Mouse (Mus musculus): ENCODE data around the gene Nup205. TPM values are rescaled to one million over a fixed set of nuclear protein-coding genes. Genes with fewer than 3 reads are reported as not detected.
A peak's percentile ranks its signal among the peaks of the same experiment; 100 is the strongest.

The Nup205 gene
- total RNA-seq, 2 experiments from 2014 or later = 14.6 to 20.6 TPM

- DNase-seq = no peak
These were observed 67.9 kb downstream of the Nup205 start for GRCm38 (mm10) chr6:35245086-35245485.

- DNase-seq = no peak
These were observed 74.7 kb downstream of the Nup205 start for GRCm38 (mm10) chr6:35251807-35252476.

DNA sequence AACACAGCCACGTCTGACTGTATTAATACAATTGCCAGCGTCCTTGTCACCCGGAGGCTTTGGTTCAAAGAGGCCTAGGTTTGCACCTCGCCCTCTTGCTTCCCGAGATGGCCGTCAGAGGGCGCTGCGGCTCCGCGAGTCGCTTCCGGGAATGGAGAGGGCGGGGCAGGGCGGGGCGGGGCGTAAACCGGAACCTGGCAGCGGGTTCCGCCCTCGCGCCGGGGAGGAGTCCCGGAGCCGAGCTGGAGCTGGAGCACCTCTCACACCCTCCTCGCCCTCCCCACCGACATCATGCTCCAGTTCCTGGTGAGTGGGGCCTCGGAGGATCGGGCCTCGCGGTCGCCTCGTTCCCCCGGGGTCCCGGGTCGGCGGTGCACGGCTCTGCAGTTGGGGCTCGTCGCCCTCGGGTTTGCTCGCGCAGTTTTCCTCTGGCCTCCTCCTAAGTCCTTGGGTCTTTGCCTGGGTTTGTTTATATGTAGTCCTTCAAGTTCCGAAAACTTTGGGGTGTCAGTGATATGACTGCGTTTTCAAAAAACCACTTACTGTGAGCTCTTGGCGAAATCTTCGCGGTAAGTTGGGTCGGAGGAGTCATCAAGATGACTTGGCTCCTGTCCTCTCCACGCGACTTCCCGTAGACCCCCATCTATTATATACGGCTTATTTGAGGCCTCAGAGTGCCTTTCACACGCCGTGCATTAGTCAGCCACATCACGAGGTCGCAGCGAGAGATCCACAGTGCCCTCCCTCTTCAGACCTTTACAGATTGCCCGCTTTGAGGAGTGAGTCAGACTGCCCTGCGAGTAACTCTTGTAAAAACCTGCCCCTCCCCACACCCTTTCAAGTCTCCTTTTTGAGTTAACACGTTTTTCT, 75.5 kb downstream of the Nup205 start:
- peak; percentile 96 for DNase-seq

GRCm38 (mm10) chr6:35253474-35253873, 76.3 kb downstream of the Nup205 start:
- no peak for DNase-seq

- no peak for DNase-seq
These were observed 77.1 kb downstream of the Nup205 start for GRCm38 (mm10) chr6:35254136-35254904.

DNA sequence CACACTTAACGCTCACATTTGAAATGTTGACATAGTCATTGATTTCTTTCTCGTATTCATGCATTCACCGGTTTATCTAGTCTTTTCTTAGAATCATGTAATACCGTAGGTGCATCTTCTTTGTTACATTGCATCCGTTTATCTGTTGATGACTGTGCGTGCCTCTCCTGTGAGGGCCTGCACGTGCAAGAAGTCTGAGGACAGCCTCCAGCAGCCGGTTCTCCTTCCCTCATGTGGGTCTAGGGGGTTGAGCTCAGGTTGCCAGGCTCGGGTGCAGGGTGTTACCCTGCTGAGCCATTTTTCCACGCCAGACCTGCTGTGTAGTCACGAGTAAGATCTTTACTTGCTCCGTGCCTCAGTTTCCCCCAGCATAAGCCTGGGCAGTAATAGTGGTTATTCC, 77.8 kb downstream of the Nup205 start:
- no peak for DNase-seq

DNA sequence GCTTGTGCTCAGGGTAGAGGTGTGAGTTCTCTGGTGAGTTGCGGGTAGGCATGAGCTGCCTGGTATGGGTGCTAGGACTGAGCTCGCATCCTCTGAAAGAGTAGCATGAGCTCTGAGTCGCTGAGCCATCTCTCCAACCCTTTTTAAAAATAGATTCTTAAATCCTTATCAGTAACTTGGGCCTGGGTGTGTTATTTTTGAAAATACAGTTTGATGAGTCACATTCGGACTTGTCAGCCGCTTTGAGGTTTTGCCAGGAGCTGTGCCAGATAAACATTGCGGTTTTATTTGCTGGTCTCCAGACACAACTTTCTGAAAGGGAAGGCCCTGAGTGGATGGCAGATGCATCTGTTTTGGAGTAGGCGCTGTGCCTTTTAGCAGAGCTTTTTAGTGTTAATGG, 79.5 kb downstream of the Nup205 start:
- DNase-seq = no peak

DNA sequence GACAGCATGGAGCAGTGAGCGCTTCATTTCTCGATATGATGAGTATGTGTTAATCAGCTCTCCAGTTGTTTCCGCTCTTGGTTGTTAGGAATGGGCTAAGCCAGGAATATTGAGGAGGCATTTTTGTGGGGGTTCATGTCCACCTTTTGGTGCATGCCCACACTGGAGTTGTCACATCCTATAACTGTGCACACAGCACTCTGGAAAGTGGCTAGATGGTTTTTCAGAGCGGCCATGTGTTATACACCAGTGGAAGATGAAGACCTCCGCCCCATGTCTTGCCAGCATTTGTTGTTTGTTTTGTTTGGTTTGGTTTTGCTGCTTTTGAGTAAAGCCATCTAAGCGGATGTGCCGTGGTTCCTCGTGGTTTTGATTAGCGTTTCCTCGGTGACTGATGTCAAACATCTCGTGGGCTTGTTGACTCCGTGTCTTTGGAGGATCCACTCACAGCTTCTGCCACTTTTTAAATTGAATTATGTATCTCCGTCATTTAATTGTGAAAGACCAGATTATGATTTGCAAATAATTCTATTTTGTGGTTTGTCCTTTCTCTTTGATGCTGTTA, 80.5 kb downstream of the Nup205 start:
- no peak for DNase-seq

GRCm38 (mm10) chr6:35258922-35259321, 81.7 kb downstream of the Nup205 start:
- DNase-seq = no peak

GRCm38 (mm10) chr6:35259526-35259925, 82.3 kb downstream of the Nup205 start:
- DNase-seq = no peak

GRCm38 (mm10) chr6:35260531-35260930, 83.3 kb downstream of the Nup205 start:
- DNase-seq = no peak

- DNase-seq = no peak
These were observed 88.5 kb downstream of the Nup205 start for GRCm38 (mm10) chr6:35265580-35266278.

DNA sequence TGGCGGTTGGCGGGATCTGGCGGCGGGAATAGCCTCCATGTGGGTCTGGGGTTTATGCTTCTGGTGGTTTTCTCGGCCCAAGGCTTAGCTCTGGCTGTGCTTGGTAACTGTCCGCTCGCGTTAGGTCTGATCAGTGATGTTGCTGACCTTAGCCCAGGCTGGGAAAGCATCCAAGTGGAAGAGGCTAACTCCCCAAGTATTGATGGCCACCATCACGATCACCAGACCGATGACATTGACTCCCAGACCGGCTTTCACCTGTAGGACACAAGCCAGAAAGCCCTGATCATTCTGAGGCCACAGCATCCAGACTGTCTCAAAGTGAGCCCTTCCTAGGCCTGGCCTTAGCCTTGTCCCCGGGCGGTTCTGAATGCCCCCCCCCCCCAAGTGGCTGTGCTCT, 91.5 kb downstream of the Nup205 start:
- DNase-seq = no peak

DNA sequence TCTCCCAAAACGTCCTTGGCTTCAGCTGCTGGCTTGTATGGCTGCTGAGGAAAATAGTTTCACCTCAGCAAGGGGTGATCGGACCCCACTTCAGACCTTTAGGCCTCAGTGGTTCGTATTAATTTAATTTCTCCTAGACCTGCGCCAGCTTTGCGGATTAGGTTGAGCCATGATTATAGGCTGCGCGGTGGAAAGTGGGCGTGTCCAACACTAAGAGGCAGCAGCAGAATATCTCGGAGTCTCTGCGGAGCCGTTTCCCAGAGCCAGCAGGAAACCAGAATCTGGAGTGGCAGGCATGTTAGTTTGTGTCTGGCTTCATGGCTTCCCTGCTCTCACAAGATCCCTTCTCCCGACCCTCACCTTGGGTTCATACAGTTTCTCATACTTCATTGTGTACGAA, 92.4 kb downstream of the Nup205 start:
- no peak for DNase-seq

DNA sequence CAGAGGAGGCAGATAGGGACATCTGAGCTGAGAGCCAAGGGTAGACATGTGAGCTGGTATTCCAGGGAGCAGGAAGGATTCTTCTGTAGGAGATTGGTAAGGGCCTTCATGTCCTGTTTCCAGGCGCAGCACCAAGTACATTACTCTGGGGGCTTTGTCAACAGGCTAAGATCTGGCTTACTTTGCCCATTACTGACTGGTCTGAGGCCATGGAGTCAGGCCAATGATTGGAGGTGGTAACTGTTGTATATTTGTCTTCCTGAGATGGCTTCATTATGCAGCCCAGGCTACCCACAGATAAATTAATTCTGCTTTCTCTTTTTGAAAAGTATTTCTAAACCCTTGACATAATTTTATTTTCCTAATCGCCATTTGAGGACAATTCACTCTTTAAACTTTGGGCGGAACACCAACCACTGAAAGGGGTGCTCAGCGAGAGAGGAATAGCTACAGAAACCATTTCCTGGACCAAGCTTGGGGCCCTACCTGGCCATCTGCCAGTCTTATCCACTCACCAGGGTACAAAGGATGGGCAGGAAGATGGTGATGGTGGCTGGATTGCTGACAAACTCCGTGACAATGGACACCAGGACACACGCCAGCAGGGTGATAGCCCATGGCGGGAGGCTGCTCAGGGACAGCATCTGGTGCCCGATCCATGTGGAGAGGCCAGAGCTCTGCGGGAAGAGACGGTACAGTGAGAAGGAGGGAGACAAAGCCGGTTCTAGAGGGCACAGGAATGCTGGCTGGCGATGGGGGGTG, 94.1 kb downstream of the Nup205 start:
- DNase-seq = no peak

GRCm38 (mm10) chr6:35271868-35272765, 94.9 kb downstream of the Nup205 start:
- no peak for DNase-seq

- no peak for DNase-seq
These were observed 96.3 kb downstream of the Nup205 start for GRCm38 (mm10) chr6:35273391-35274082.

DNA sequence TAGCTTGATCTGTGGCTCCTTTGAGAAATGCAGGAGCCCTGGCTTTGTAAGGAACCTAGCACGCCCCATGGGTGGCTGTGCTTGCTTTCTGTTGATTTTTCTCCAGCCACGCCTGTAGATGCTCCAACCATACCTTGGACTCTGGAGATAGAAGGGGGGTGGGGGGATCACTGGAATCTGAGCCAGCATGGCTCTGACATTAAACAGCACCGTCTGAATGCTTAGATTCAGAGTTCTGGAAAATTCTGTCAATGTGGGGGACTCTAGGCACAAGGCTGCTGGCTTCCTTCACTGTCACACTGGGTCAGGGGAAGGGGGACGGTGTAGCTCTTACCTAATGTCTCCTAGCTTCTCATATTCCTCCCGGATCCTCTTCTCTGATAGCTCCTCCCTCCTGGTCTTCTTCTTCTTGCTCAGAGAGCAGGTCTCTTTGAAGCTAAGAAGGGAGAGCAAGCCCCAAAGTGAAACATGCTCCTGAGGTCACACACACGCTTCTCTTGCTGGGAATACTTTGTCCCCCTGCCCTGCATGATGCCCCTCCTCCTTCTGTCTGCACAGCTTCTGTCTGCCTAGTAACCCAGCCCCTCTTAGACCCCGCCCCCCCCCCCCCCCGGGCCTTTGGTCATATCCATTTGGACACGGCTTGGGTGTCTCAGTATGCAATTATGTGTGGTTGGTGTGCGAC, 100.8 kb downstream of the Nup205 start:
- no peak for DNase-seq

GRCm38 (mm10) chr6:35279306-35279705, 102.1 kb downstream of the Nup205 start:
- DNase-seq = no peak

All from gastrocnemius, postnatal 10 days (tissue).